Mouse (Mus musculus) left cerebral cortex, postnatal 36 days (tissue): Measurements from ENCODE around the gene Nol9. TPM values are rescaled to one million over a fixed set of nuclear protein-coding genes. Genes with fewer than 3 reads are reported as not detected.

Experiments used
- DNase-seq, 2 experiments: peaks; one replicate each; pipeline ENCODE4 v3.0.0; 2021 to 2022; ENCODE audit warnings: low spot score in 2 of 2, mixed read lengths in 1 of 2
- intact Hi-C: fragments of 180-260 bp; cut with DNase I; formaldehyde crosslinking; loops from one replicate; pipeline ENCODE4 v1.15.1; 2025
- total RNA-seq, 2 experiments: library from RNA; stranded (reverse); gene quantifications; 2 replicates each; pipeline ENCODE4 v1.2.3; 2021

Gene Nol9
- 10 to 100 TPM; 17.1 to 19.3 TPM for total RNA-seq

- intact Hi-C loops = loop anchor here (2.0 kb wide), 1 partner anchor 58 kb away; no protein-coding TSS in a partner anchor
- peak; percentile 92 to 93 for DNase-seq
Observed at GRCm38 (mm10) chr4:152038985-152039830, at the start of gene Nol9. Nol9 (plus strand) TSS chr4:152039321.

GRCm38 (mm10) chr4:151992091-151992490 lies 47.0 kb upstream of the Nol9 start:
- intact Hi-C loops = no loop called here
- DNase-seq = no peak

- intact Hi-C loops = no loop called here
- DNase-seq = no peak
Observed at GRCm38 (mm10) chr4:151993035-151993434, 46.1 kb upstream of the Nol9 start.

- no peak for DNase-seq
- intact Hi-C loops = no loop called here
Observed at GRCm38 (mm10) chr4:151994228-151995171, 44.6 kb upstream of the Nol9 start.

- intact Hi-C loops = loop anchor here (1.0 kb wide), 1 partner anchor 13 kb away; the partner anchor contains the start of gene Klhl21
- peak in 1 of 2 experiments; percentile 37 for DNase-seq
Observed at GRCm38 (mm10) chr4:151995371-151996172, 43.5 kb upstream of the Nol9 start.

DNA sequence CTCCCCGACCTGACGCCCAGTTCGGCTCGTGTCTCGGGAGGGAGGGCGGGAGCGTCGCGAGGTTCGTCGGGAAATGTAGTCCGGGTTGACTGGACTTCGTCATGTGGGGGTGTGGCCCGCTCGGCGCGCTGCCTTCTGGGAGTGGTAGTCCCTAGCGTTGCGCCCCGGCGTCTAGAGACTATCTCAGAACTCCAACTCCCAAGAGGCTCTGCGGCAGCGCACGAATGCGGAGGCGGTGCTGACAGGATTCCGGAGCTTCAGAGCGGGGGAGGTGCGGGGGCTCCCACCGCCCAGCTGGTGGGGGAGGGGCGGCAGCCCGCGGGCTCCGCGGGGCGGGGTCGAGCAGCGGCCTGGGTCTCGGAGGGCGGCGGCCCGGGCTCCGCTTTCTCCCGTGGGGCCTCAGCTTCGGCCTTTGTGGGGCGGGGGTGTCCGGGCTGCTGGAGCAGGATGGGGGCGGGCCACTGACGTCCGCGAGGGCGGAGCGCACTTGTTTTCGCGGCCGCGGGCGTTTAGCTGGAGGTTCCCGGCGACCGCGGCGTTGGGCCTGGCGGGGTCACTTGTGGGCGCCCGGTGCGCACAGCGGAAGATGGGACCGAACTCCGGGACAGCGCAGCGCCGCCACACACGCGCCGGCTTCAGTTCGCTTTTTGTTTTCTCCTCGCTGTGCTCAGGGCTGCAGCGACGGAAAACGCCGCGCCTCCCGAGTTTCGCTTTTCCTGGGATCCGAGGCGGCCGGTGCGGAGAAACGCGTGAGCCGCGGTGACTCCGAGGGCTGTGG lies 42.8 kb upstream of the Nol9 start, which contains the start of gene Phf13:
Gene Phf13, minus strand, starts transcription at position 86 of the 778 bp plus-strand sequence.
- intact Hi-C loops = loop anchor here (1.0 kb wide), 1 partner anchor 12 kb away; the partner anchor contains the start of gene Klhl21
- DNase-seq = peak; percentile 99

DNA sequence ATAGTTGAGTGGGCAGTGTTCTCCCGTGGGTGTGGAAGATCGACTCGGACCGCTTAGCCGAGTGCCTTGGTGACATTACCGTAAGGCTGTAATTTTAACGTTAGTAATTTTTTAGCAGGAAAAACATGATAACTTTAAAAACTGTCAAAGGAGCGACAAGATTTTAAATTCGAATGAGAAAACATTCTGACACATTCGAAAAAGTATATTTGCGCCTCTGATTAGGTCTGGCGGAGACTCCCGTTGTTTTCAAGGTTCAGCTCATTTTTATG lies 42.2 kb upstream of the Nol9 start:
- intact Hi-C loops = loop anchor here (1.0 kb wide), 1 partner anchor 11 kb away; the partner anchor contains the start of gene Klhl21

DNA sequence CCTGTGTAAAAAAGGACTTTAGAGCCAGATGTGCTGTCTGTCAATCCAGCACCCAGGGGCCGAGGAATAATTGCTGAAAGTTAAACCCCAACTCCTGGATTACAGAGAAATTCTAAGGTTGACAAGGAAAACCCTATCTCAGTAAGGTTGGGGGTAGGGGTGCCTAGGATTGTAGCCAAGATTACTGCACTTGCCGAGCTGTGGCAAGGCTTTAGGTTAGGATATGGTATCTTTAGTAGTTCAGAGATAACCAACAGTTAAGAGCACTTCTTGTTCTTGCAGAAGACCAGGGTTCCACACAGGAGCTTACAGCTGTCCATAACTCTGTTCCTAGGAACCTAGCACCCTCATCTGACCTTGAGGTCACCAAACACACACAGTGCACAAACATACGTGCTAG lies 41.4 kb upstream of the Nol9 start:
- intact Hi-C loops = no loop called here
- no peak for DNase-seq

More for the DNA sequence above, 42.2 kb upstream of the Nol9 start:
- no peak for DNase-seq

- intact Hi-C loops = no loop called here
- DNase-seq = no peak
Observed at GRCm38 (mm10) chr4:151999481-151999880, 39.6 kb upstream of the Nol9 start.

DNA sequence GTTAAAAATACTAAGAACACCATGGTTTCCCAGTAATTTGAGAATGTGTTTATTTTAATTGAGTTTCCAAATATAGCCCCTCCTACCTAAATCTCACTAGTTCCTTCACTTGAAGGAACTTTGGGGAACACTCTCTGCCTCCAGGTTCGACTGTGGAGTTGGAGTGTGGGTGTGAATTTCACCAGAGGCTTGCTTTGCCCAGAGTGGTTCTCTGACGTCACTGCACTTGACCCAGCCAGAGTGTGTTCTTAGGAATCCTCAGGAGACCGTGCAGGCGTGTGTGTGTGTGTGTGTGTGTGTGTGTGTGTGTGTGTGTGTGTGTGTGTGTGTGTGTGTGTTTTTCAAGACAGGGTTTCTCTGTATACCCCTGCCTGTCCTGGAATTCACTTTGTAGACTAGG lies 38.2 kb upstream of the Nol9 start:
- intact Hi-C loops = no loop called here
- peak in 1 of 2 experiments; percentile 47 for DNase-seq

DNA sequence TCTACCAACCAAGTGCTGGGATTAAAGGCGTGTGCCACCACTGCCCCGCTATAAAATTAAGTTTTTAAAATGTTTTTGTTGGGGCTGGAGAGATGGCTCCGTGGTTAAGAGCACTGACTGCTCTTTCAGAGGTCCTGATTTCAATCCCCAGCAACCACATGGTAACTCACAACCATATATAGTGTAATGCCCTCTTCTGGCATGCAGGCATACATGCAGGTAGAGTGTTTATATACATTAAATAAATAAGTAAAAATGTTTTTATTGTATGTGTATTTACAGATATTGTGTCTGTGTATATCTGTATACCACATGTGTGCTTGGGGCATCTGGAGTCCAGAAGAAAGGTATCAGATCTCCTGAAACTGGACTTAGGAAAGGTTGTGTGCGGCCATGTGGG lies 37.8 kb upstream of the Nol9 start:
- intact Hi-C loops = no loop called here
- no peak for DNase-seq

- intact Hi-C loops = no loop called here
- DNase-seq = no peak
Observed at GRCm38 (mm10) chr4:152002063-152002462, 37.1 kb upstream of the Nol9 start.

DNA sequence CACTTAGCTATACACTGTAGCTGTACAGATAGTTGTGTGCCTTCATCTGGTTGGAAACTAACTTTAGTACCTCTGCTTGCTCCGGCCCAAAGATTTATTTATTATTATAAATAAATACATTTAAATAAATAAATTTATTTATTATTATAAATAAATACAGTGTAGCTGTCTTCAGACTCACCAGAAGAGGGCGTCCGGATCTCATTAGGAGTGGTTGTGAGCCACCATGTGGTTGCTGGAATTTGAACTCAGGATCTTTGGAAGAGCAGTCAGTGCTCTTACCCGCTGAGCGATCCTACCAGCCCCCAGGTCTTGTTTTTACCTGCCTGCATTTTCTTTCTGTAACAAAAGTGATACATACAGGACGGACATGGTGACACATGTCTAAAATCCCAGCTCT lies 33.0 kb upstream of the Nol9 start:
- intact Hi-C loops = no loop called here

GRCm38 (mm10) chr4:152006812-152007211 lies 32.3 kb upstream of the Nol9 start:
- intact Hi-C loops = no loop called here
- no peak for DNase-seq

More for the DNA sequence above, 33.0 kb upstream of the Nol9 start:
- DNase-seq = no peak

- intact Hi-C loops = loop anchor here (1.0 to 2.0 kb wide), 2 partner anchors 11 to 79 kb away; partner anchors contain the start of gene Phf13
- DNase-seq = no peak
Observed at GRCm38 (mm10) chr4:152007481-152008147, 31.5 kb upstream of the Nol9 start.

DNA sequence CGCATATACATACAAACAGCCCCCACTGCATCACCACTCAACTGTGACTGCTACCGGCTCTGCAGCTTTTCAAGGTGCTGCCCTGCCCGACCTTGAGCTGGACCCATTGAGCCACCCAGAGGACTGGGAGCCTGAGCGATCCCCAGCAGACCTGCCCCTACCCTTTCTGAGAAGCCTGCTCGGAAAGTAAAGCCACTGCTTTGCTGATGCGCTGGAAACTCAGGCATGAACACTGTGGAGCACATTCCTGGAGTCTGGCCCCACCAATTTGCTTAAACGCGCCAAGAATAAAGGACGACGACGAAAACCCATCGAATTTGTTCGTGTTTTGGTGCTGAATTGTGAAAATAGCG lies 31.0 kb upstream of the Nol9 start:
- intact Hi-C loops = loop anchor here (1.0 to 2.0 kb wide), 2 partner anchors 12 to 79 kb away; partner anchors contain the start of gene Phf13
- DNase-seq = peak in 1 of 2 experiments; percentile 44

GRCm38 (mm10) chr4:152008622-152009075 lies 30.5 kb upstream of the Nol9 start, which contains the start of gene Klhl21:
Klhl21 (plus strand) TSS chr4:152008803.
- intact Hi-C loops = loop anchor here (1.0 to 2.0 kb wide), 2 partner anchors 12 to 78 kb away; partner anchors contain the start of gene Phf13

More at GRCm38 (mm10) chr4:152008622-152009075, 30.5 kb upstream of the Nol9 start, which contains the start of gene Klhl21:
- DNase-seq = peak; percentile 91 to 92
